Mouse (Mus musculus) gastrocnemius, postnatal 10 days (tissue): Measurements from ENCODE around the gene Nfrkb. TPM values are rescaled to one million over a fixed set of nuclear protein-coding genes. Genes with fewer than 3 reads are reported as not detected.

Source experiments
- DNase-seq: peaks from one replicate; pipeline ENCODE4 v3.0.0; 2021; ENCODE audit warnings: mixed read lengths
- long read RNA-seq, 2 experiments: library from polyadenylated mRNA; stranded (forward); transcript quantifications; one replicate each; pipeline ENCODE4 v2.0.0; 2021
- total RNA-seq, 2 experiments: library from RNA; stranded (reverse); gene quantifications; 2 replicates each; pipeline ENCODE4 v1.2.3; 2021

Nfrkb gene
- 10 to 100 TPM; 11.5 to 15.6 TPM for total RNA-seq
- long read RNA-seq, experiment 1, full-length matches to known transcripts, result 5 of 12 reads
- long read RNA-seq, experiment 1, partial matches to known transcripts, result 3 of 12 reads
- long read RNA-seq, experiment 1, other reads (novel, unspliced or antisense), result 4 of 12 reads
- long read RNA-seq, experiment 2, full-length matches to known transcripts, result 3 of 10 reads
- long read RNA-seq, experiment 2, partial matches to known transcripts, result 3 of 10 reads
- long read RNA-seq, experiment 2, other reads (novel, unspliced or antisense), result 4 of 10 reads

DNA sequence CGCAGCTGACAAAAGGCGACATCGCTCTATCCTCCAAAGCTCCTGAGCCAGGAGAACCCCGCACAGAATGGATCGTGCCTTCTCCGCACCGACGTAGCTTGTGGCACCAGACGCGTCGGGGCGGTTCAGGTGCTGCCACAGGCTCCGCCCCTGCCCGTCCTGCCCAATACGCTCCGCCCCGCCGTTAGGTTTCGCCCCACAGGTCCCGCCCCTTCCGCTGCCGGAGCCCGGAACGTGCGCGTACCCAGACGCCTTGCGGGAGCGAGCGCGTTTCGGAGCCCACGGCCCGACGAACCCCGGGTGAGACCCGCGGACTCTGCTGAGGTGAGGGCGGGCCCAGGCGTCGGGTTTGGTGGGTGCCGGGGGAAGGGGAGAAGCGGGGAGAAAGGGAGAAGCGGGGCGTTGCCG, at the start of gene Nfrkb:
Gene Nfrkb, plus strand, starts transcription at position 246 of the 408 bp plus-strand sequence.
- DNase-seq, result peak; percentile 95

- DNase-seq, result no peak
Observed at GRCm38 (mm10) chr9:31344289-31344831, 41.6 kb upstream of the Nfrkb start.

GRCm38 (mm10) chr9:31346575-31347080, 39.4 kb upstream of the Nfrkb start:
- DNase-seq, result no peak

- DNase-seq, result no peak
Observed at GRCm38 (mm10) chr9:31348458-31348857, 37.5 kb upstream of the Nfrkb start.

GRCm38 (mm10) chr9:31348915-31349314, 37.1 kb upstream of the Nfrkb start:
- peak; percentile 75 for DNase-seq

DNA sequence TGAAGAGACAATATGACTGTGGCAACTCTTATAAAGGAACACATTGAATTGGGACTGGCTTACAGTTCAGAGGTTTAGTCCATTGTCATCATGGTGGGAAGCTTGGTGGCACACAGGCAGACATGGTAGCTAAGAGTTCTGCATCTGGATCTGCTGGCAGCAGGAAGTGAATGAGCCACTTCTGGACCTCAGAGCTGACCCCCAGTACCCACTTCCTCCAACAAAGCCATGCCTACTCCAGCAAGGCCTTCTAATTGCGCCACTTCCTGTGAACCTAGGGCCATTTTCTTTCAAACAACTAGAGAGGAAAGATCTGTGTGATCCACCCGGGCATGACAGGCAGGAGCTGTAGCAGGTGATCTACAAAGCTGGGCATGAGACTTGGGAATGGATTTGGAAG, 33.3 kb upstream of the Nfrkb start:
- no peak for DNase-seq

DNA sequence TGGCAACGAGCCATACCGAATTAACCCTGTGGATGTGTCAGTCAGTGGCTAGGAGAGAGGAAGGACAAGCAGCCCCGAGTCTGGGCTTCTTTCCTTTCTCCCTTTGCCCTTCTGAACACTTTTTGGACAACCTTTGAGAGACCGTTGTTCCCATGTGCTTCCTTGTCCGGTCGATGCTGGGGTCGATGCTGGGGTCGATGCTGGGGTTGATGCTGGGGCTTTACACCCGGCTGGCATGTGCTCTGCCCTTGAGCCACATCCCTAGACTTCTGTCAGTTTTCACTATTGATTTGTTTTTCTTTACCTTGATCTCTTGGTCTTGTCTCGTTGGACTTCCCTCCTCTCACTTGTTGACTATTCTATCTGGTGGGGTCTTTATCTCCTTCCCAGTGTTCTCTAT, 32.5 kb upstream of the Nfrkb start:
- DNase-seq, result no peak

DNA sequence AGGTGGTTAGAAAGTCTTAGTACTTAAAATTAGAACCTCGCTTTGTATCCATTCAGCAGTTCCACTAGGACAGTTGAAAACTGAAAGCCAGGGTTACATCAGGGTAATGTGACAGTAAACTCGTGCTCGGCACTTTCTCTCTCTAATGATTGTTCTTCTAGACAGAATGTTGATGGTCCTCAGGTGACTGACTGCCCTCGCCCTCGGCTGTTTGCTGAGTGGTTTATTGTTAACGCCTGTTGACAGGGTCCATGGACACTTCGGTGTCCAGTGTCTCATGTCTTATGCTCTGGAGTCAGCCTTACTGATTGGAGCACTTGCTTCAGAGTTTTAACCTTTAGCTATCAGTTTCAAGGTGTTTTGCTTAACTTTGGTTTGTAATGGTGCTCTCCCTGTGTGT, 31.9 kb upstream of the Nfrkb start:
- DNase-seq, result no peak

- DNase-seq, result no peak
Observed at GRCm38 (mm10) chr9:31363698-31364609, 22.0 kb upstream of the Nfrkb start.

DNA sequence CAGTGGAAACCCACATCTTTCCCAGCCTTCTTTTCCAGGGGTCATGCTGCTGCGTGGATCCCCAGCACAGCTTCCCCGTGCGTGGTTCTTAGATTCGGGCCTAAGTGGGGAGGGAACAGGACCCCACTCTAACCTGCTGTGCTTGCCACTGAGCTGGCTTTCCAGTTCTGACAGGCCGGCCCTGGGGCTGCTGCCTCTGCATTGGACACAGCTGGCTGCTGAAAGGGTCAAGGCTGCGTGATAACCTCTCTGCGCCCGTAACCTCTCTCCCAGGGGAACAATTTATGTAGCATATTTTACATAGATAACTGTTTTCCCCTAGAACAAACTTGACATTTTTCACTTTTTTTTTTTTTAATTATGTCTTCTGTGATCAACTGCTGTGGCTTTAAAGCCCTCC, 20.9 kb upstream of the Nfrkb start:
- no peak for DNase-seq

DNA sequence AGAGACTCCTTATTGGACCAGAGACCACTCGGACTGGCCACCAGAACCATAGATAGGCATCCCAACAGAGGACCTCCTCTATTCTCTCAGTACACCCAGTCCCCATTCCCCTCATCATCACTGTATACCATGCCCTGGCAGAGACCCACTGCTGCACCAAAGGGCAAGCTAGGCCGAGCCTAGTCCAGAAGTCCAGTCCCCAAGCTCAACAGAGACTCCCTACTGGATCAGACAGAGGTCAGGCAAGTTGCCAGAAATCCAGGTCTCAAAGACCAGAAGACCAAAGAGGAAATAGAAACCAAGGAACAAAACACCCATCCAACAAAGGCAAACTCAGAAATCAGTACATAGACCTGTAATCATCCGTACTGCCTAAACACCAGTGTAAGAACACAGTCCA, 14.3 kb upstream of the Nfrkb start:
- DNase-seq, result no peak

DNA sequence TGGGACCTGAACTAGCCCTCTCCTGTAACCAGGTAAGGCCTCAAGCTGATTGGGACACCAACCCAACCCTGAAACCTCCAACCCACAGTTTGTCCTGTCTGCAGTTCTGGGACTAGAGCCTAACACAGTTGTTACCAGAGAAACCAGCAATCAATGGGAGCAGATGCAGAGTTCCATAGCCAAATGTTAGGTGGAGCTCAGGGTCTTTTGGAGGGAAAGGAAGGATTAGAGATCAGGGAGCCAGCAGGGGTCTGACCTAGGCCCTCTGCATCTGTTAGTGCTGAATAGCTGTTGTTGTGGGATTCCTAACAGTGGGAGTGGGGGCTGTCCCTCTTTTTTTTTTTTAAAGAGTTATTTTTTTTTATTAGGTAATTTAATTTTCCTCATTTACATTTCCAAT, 9.3 kb upstream of the Nfrkb start:
- no peak for DNase-seq

DNA sequence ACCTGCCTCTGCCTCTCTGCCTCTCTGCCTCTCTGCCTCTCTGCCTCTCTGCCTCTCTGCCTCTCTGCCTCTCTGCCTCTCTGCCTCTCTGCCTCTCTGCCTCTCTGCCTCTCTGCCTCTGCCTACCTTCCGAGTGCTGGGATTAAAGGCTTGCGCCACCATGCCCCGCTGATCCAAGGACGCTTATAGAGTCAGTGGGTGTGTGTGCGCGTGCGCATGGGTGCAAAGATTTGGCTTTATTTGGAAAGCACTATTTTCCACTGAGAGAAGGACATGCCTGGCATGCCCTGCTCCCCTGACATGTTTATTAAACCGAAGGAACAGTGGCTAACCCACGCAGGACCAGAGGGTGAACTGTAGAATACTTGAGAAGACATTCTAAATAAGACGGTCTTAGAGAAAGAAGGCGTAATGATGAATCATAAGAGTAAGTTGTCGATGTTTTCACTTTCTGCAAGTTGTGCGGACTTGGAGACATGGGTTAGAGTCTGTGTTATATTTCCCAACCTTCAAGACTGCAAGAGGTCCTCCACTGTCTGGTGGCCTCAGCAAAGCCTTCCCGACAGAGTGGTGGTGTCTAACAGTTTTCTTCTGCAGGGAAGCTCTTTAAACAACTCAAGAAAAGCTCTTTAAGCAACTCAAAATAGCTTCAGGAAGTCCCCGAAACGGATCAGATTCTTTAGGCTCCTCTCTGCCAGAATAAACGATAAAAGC, 1.0 kb upstream of the Nfrkb start:
- DNase-seq, result no peak

- no peak for DNase-seq
Observed at GRCm38 (mm10) chr9:31385500-31385869, 507 bp upstream of the Nfrkb start.

DNA sequence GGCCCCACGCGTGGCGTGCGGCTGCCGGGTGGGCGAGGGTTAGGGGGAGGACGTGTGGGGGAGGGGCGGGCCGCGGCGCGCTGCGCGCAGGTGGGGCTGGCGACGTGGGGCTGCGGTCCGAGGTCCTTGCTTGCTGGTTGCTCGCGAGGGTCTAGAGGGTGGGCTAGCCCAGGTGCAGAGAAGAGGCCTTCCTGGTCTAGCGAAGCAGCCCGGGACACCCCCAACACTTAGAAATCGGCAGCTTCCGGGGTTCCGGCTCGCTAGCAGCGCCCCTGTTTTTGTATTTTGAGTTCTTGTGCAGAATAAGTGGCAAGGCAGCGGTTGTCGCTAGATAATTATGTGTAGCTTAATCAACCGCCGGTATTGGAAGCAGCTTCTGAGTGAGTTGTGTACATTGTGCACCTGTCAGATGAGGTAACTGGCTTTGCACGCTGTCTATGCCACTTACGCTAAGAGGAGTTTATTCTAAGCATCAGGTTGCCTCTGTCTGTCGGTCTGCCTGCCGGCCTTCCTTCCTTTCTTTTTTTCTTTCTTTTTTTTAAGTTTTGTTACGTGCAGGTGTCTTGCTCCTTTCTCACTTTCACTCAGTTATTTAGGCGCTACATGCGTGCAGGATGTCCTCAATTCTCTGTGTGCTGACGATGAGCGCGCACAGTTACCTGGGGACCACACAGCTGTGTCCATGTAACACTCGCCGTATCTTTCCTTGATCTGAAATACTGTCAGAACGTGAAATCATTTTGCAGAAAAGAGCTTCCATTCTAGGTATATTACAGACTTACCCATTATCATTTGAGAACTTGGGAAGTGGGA, 582 bp downstream of the Nfrkb start:
- no peak for DNase-seq

DNA sequence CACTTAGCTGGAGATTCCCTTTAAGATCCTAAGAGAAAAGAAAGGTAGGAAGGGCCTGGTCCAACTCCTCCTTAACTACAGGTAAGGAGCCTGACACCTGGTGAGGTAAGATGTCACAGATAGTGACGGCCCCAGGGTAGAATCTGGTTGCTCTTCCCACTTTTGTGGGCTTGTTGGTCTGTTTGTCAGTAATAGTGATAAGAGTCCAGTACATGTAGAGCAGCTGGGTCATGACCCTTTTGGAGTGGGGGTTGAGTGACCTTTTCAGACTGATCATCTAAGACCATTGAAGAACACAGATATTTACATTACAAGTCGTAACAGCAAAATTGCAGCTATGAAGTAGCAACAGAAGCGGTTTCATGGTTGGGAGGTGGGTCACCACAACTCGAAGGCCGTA, 1.2 kb downstream of the Nfrkb start:
- no peak for DNase-seq

- DNase-seq, result peak; percentile 86
Observed at GRCm38 (mm10) chr9:31400441-31400840, 14.4 kb downstream of the Nfrkb start.

- DNase-seq, result no peak
Observed at GRCm38 (mm10) chr9:31404311-31404710, 18.3 kb downstream of the Nfrkb start.

- DNase-seq, result no peak
Observed at GRCm38 (mm10) chr9:31405217-31405616, 19.2 kb downstream of the Nfrkb start.

DNA sequence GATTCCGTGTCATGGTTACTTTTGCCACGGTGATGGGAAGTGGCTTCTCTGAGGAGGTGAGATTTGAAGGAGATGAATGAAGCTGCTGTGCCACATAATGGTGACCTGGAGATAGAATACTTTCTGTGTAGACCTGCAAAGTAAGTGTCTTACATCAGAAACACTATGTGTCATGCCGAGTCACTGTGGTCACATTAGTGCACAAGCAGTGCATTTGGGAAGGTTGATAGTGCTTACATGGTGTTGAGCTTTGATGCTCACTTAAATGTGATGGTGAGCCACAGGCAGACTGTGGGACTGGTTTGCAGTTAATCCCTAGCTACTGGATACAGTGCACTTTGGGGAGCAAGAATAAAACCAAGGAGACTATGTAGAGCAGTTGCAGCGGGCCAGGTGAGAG, 26.2 kb downstream of the Nfrkb start:
- no peak for DNase-seq

GRCm38 (mm10) chr9:31418821-31419220, 32.8 kb downstream of the Nfrkb start:
- DNase-seq, result no peak

GRCm38 (mm10) chr9:31422143-31422542, 36.2 kb downstream of the Nfrkb start:
- DNase-seq, result no peak
